Mouse (Mus musculus) retina, embryonic 14.5 days (tissue): ENCODE results near the gene Adssl1.
A peak's percentile ranks its signal among the peaks of the same experiment; 100 is the strongest.

Experiments
- DNase-seq: peaks from one replicate; pipeline ENCODE4 v3.0.0-alpha.2; 2015; ENCODE audit warnings: low spot score

Gene Adssl1

GRCm38 (mm10) chr12:112654076-112654475 is 34.2 kb downstream of the Adssl1 start:
- no peak for DNase-seq

GRCm38 (mm10) chr12:112658619-112659018 is 38.8 kb downstream of the Adssl1 start:
- no peak for DNase-seq

GRCm38 (mm10) chr12:112659109-112659508 is 39.3 kb downstream of the Adssl1 start:
- peak; percentile 62 for DNase-seq

DNA sequence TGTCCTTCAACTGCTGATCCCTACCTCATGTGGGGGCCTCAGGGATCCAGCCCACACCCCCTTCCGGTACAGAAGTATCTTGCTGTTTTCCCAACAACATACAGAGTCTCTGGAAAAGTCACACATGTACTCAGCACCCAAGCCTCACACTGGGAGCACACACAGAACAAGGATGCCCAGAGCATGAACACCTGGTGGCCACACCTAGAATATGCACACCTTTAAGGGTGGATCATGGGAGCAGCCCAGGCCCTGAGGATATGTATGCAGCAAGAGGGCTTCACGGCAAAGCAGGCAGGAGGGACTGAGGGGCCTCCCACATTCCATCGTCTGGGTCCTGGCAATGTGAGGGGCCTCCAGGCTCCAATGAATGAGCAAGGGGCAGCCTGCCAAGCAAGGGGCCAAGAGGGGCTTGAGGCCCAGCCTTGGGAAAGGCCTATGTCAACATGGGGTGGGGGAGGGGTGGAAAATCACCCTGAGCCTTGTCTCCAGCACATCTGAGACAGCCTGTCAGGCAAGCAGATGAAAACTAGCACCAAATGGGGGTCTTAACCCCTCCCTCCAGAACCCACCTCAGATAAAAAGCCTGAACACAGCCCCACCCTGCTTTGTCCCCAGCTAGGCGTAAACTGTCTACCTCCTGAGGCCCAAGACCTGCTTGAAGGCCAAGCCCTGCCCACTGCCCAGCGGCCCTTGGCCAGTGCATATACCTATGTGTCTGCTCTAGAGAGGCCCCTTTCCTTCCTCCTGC is 40.9 kb downstream of the Adssl1 start:
- DNase-seq: peak; percentile 77

- DNase-seq: no peak
Measured at GRCm38 (mm10) chr12:112661327-112661605, 41.4 kb downstream of the Adssl1 start.

- no peak for DNase-seq
Measured at GRCm38 (mm10) chr12:112661851-112662250, 42.0 kb downstream of the Adssl1 start.

DNA sequence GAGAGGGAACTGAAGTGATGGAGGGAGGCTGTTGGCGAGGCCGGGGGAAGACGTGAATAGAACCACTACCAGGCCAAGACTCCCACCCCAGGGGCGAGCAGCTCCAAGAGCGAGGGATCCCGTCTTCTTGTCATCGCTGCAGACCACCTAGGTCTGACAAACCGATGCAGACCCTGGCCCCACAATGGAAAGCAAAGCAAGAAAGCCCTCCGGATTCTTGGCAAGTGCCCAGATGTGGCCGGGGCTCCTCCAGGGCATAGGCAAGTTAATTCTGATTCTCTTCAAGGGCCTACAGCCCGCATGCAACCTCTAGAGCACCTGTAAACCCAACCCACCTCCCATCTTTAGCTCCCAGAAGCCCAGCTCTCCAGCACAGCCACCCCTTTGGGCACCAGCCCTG is 43.5 kb downstream of the Adssl1 start:
- no peak for DNase-seq

DNA sequence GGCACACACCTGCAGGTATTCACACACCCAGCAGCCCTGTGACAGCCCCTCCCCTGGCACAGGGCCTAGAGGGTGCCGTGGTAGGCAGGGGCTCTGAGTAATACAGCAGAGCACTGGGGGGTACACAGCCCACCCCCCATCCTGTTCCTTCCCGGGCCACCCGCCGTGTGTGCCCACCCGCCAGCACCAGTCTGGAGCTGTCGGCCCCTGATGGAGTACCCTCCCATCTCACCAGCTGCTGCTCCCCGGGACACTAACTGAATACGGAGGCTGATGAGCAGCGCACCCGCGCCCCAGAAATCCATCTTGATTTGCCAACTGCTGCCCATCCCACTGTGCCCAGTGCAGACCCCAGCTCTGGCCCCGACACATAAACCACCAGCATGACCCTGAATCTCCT is 43.9 kb downstream of the Adssl1 start:
- DNase-seq: no peak

DNA sequence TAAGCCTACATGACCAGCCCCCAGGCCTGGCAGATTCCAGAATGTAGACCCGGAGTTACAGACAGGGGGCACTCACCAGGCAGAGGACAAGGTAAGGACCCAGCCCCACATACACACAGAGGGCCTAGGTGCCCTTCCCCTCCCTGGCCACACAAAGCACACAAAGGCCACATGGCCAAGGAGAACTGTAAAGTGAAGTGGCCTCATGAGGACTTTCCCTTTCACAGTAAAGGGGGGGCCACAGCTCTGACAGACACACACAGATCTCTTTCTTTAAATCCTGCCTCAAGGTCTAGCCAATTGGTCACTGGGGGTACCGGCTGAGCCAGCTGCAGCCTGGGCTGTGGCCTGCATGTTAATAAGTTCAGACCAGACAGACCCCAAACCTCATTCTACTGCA is 44.3 kb downstream of the Adssl1 start:
- DNase-seq: no peak

DNA sequence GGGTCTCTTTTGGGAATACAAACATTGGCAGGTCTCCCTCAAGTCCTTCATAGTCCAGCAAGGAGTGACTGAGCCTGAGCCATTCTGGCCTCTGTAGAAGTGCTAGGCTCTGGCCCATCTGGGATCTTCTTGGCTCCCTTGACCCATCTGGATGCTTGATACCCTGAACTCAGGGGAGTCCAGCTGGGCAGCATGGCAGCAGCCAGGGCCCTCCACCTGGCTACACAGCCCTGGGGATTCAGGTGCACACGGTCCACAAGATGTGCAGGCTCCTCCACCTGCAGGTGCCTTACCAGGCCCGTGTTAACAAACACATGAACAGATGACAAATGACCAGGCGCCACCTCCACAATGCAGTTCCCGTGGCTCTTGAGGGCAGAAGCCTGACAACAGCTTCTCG is 44.8 kb downstream of the Adssl1 start:
- DNase-seq: no peak

GRCm38 (mm10) chr12:112665445-112665844 is 45.6 kb downstream of the Adssl1 start:
- DNase-seq: peak; percentile 52

DNA sequence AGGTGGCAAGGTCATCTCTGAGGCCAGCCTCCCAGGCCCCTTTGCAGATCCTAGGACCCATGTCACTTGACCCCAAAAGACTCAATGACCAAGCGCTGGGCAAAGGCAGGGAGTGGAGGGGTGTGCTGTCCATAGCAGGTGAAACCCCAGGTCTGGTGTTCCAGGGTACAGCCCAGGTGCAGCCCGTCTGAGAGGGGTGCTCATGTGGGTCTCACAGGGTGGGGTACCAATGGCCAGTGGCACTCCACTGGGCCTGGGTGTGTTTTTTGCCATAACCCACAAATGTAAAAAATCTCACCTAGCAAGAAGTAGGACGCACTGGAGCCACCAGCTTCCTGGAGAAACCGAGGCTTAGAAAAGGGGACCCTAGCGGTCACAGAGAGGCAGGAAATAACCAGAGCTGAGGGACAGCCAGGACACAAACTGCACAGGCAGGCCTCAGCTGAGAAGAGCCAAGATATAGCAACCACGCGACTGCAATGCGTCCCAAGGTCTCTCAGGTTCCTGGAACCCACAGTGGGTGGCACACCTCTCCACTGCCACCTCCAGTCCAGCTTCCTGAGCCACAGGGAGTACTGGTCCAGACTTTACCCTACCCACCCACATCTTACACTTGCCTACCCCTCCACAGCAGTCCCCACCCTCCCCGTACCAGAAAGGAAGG is 46.2 kb downstream of the Adssl1 start:
- no peak for DNase-seq

DNA sequence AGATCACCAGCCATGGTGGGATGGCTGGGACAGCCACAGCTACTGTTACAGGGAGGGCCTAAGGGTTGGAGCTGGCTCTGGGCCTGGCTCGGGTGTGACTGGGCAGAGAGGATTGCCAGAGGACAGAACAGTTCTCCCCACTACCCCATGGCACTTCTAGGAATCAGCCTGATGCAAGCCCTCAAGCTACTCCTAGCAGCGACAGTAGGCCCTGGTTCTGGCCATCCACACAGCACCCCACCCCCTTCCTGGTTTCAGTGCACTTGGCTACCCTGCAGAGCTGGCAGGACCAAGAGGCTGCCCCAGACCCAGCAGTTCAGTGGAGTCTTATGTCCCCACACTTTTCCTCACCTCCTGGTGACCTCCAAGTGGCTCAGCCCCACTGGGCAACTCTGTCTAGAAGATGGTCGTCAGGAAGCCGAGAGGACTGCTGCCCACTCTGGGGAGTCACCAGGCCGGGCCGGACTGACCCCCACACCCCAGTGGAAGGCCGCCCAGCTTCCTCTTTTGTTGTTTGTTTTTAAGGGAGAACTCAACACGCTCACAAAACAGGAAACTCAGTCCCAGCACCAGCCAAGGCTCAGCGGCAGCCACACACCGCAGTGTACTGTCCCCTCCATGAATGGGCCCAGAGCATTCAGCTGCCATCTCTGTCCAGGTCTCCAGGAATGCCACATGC is 47.9 kb downstream of the Adssl1 start:
- no peak for DNase-seq

- peak; percentile 72 for DNase-seq
Measured at GRCm38 (mm10) chr12:112670718-112671393, 51.0 kb downstream of the Adssl1 start.

DNA sequence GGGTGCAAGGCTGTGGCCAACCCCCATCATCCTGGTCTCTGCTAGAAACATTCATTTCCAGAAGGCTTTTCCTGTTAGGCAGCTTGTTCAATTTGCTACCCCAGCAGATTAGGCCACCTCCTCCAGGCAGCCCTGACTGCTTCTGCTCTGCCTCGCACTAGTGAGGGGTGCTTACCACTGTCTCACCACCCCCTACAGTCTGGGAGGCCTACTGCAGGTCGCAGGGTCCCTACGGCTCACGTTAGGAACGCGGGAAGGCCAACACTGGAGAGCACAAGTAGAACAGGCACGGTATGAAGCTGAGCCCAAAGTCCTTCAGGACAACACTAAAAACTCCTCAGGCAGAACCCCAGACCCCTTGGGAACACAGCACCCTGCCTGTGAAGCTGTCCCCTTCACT is 52.0 kb downstream of the Adssl1 start:
- peak; percentile 61 for DNase-seq

GRCm38 (mm10) chr12:112672744-112673575 is 53.1 kb downstream of the Adssl1 start:
- peak; percentile 71 for DNase-seq

DNA sequence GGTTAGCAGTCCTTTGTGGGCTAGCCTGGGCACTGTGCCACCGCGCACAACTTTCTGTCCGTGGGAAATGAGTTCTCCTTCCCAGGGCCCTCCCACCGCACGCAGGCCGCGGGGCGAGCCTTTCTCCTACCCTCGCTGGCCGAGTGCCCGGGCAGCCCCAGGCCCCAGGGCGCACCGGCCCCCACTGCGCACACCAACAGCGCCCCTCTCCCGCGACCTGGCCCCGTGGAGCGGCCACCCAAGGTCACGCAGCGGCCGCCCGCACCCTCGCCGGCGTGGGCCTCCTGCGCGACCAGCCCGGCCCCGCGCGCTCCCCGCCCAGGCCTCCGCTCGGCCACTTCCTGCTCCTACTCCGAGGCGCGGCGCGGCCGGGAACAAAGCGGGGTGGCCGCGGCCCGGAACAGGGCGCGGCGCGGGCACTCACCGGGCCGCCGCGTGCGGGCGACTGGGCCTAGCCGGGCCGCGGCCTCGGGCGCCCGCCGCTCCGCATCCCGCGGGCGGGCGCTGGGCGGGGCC is 53.8 kb downstream of the Adssl1 start:
- DNase-seq: no peak

- DNase-seq: peak; percentile 55
Measured at GRCm38 (mm10) chr12:112674132-112675011, 54.5 kb downstream of the Adssl1 start, which contains the start of gene Akt1. Gene Akt1 (minus strand): TSS chr12:112674884.

DNA sequence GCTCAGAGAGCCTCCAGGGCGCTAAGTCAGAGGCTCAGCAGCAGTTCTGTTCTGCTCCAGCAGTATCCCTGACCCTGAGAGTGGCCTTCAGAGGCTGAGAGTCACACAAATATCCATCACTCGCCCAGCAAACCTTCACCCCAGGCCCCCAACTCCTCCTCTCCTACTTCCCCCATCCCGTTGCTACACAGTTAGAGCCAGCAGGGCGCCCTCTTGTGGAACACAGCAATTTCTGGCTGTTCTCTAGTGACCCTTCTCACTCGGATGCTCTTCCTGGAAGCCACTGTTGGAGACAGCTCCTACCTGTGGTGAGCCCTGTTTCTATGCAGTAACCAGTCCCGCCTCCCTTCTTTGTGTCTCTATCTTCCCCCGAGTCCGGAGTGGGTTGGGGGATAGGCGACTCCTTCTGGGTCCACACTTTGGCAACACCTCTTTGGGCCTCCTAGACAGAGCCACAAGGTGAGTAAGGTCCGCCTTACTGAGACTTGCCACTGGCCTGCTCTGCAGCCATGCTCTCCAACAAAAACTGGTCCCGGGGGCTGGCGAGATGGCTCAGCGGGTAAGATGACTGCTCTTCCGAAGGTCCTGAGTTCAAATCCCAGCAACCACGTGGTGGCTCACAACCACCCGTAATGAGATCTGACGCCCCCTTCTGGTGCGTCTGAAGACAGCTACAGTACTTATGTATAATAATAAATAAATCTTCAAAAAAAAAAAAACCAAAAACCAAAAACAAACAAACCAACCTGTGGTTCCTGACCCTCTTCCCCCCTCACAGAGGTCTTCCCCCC is 55.6 kb downstream of the Adssl1 start:
- peak; percentile 95 for DNase-seq

DNA sequence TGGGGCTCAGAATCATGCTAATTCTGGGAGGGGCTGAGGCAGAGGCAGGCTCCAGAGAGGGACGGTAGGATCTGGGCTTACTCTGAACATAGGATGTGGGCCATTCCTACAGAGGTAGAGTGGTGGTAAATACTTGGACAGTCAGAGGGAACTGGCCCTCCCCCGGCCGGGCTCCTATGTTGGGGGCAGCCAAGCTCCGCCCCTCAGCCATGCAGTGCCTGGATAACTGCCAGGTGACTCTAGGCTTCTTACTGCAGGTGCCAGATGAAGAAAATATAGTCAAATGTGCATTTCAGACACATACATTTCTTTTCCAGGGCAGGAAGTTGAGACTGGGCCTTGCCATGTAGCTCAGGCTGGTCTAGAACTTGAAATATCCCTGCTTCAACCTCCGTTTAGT is 57.2 kb downstream of the Adssl1 start:
- no peak for DNase-seq
